Mouse (Mus musculus) neural tube, embryonic 12.5 days (tissue): ENCODE data around the gene Sptbn2. TPM values are rescaled to one million over a fixed set of nuclear protein-coding genes. Genes with fewer than 3 reads are reported as not detected.

Experiments
- ATAC-seq: fragments of 200-750 bp; cut with Nextera tagmentation; 2 replicates; pipeline ENCODE4 v1.8.0; 2017; ENCODE audit warnings: low read depth, mild to moderate bottlenecking, moderate TSS enrichment, moderate library complexity; ENCODE audit not compliant: low FRiP score
- H3K27ac ChIP-seq: fragments of 300-500 bp; sonication (generic); 2 replicates; pipeline ENCODE4 v1.5.1; 2016
- H3K27me3 ChIP-seq: fragments of 300-500 bp; sonication (generic); replicated peaks from 2 replicates; pipeline ENCODE4 v1.6.1; 2016; ENCODE audit warnings: mild to moderate bottlenecking
- H3K36me3 ChIP-seq: fragments of 300-500 bp; sonication (generic); 2 replicates; pipeline ENCODE4 v1.6.1; 2016; ENCODE audit warnings: mild to moderate bottlenecking
- H3K4me1 ChIP-seq: fragments of 300-500 bp; sonication (generic); 2 replicates; pipeline ENCODE4 v1.6.1; 2016
- H3K4me2 ChIP-seq: fragments of 300-500 bp; sonication (generic); replicated peaks from 2 replicates; pipeline ENCODE4 v1.6.1; 2016; ENCODE audit warnings: mild to moderate bottlenecking
- H3K4me3 ChIP-seq: fragments of 300-500 bp; sonication (generic); 2 replicates; pipeline ENCODE4 v1.5.1; 2016
- H3K9ac ChIP-seq: fragments of 300-500 bp; sonication (generic); 2 replicates; pipeline ENCODE4 v1.6.1; 2016; ENCODE audit warnings: mild to moderate bottlenecking
- H3K9me3 ChIP-seq: fragments of 300-500 bp; sonication (generic); 2 replicates; pipeline ENCODE4 v1.6.1; 2016; ENCODE audit warnings: mild to moderate bottlenecking
- WGBS: fragments of 180-500 bp; shearing (Covaris S2); methylation state at CpG from one replicate; pipeline ENCODE4 v1.1.7; 2016; 5-methylcytosine and 5-hydroxymethylcytosine counted together
- polyA plus RNA-seq: library from polyadenylated mRNA; unstranded; fragments of >200 nt; fragmentation: Nextera tagmentation; extraction: Ambion mirVana; gene quantifications from 2 replicates; pipeline ENCODE4 v1.2.1, GENCODE M21; 2016

Sptbn2 gene
- polyA plus RNA-seq, 1 experiment from 2014 or later = 41.8 TPM

GRCm38 (mm10) chr19:4737866-4738265 lies 26.9 kb downstream of the Sptbn2 start:
- H3K36me3 ChIP-seq = peaks cover 82% of the 10 kb centered on the region
- H3K4me3 ChIP-seq = no peak overlapping the region
- H3K27me3 ChIP-seq = no peaks in the 10 kb centered on the region
- WGBS = 94% methylated on average over 13 of the region's 13 CpGs
- no peak overlapping the region for H3K4me2 ChIP-seq
- H3K9ac ChIP-seq = no peak overlapping the region
- H3K27ac ChIP-seq = no peak overlapping the region
- H3K9me3 ChIP-seq = no peaks in the 10 kb centered on the region
- no peak for ATAC-seq
- H3K4me1 ChIP-seq = no peaks in the 10 kb centered on the region

GRCm38 (mm10) chr19:4739053-4739452 lies 28.1 kb downstream of the Sptbn2 start:
- Histone ChIP-seq H3K4me3 (no peak overlapping the region), H3K4me1 (no peaks in the 10 kb centered on the region), H3K9me3 (no peaks in the 10 kb centered on the region), H3K36me3 (peaks cover 74% of the 10 kb centered on the region), H3K27me3 (no peaks in the 10 kb centered on the region), H3K4me2 (no peak overlapping the region), H3K9ac (no peak overlapping the region), H3K27ac (no peak overlapping the region)
- WGBS = 90% methylated on average over 11 of the region's 11 CpGs
- no peak for ATAC-seq

- H3K27me3 ChIP-seq = no peaks in the 10 kb centered on the region
- no peak overlapping the region for H3K9ac ChIP-seq
- H3K36me3 ChIP-seq = peaks cover 74% of the 10 kb centered on the region
- no peak overlapping the region for H3K4me3 ChIP-seq
- no peaks in the 10 kb centered on the region for H3K9me3 ChIP-seq
- no peaks in the 10 kb centered on the region for H3K4me1 ChIP-seq
- no peak for ATAC-seq
- no peak overlapping the region for H3K27ac ChIP-seq
- no peak overlapping the region for H3K4me2 ChIP-seq
- 93% methylated on average over 5 of the region's 5 CpGs for WGBS
These were observed 28.8 kb downstream of the Sptbn2 start for GRCm38 (mm10) chr19:4739762-4740161.

GRCm38 (mm10) chr19:4741482-4741881 lies 30.5 kb downstream of the Sptbn2 start:
- no peak overlapping the region for H3K4me3 ChIP-seq

GRCm38 (mm10) chr19:4742229-4742628 lies 31.3 kb downstream of the Sptbn2 start:
- no peak for ATAC-seq
- 88% methylated on average over 6 of the region's 6 CpGs for WGBS

More at GRCm38 (mm10) chr19:4741482-4741881, 30.5 kb downstream of the Sptbn2 start:
- WGBS = 87% methylated on average over 10 of the region's 10 CpGs
- no peaks in the 10 kb centered on the region for H3K27me3 ChIP-seq
- ATAC-seq = no peak
- no peaks in the 10 kb centered on the region for H3K4me1 ChIP-seq
- H3K4me2 ChIP-seq = no peak overlapping the region
- no peak overlapping the region for H3K27ac ChIP-seq
- H3K36me3 ChIP-seq = peaks cover 86% of the 10 kb centered on the region
- H3K9ac ChIP-seq = no peak overlapping the region
- no peaks in the 10 kb centered on the region for H3K9me3 ChIP-seq

GRCm38 (mm10) chr19:4743524-4743923 lies 32.6 kb downstream of the Sptbn2 start:
- Histone ChIP-seq H3K27ac (no peak overlapping the region), H3K36me3 (peaks cover 89% of the 10 kb centered on the region), H3K4me2 (no peak overlapping the region), H3K9me3 (no peaks in the 10 kb centered on the region), H3K4me1 (no peaks in the 10 kb centered on the region), H3K27me3 (no peaks in the 10 kb centered on the region), H3K4me3 (no peak overlapping the region), H3K9ac (no peak overlapping the region)
- ATAC-seq = no peak
- 44% methylated on average over 5 of the region's 5 CpGs for WGBS

More at GRCm38 (mm10) chr19:4742229-4742628, 31.3 kb downstream of the Sptbn2 start:
- no peaks in the 10 kb centered on the region for H3K27me3 ChIP-seq
- H3K4me3 ChIP-seq = no peak overlapping the region
- H3K4me1 ChIP-seq = no peaks in the 10 kb centered on the region
- H3K36me3 ChIP-seq = peaks cover 89% of the 10 kb centered on the region
- no peak overlapping the region for H3K9ac ChIP-seq
- no peak overlapping the region for H3K27ac ChIP-seq
- no peak overlapping the region for H3K4me2 ChIP-seq
- no peaks in the 10 kb centered on the region for H3K9me3 ChIP-seq

GRCm38 (mm10) chr19:4744026-4744425 lies 33.1 kb downstream of the Sptbn2 start:
- H3K4me2 ChIP-seq = no peak overlapping the region
- no peaks in the 10 kb centered on the region for H3K27me3 ChIP-seq
- no peak overlapping the region for H3K9ac ChIP-seq
- H3K36me3 ChIP-seq = peaks cover 90% of the 10 kb centered on the region
- no peak for ATAC-seq
- no peak overlapping the region for H3K4me3 ChIP-seq
- no peaks in the 10 kb centered on the region for H3K4me1 ChIP-seq
- no peak overlapping the region for H3K27ac ChIP-seq
- no peaks in the 10 kb centered on the region for H3K9me3 ChIP-seq
- 86% methylated on average over 14 of the region's 14 CpGs for WGBS

GRCm38 (mm10) chr19:4745057-4745456 lies 34.1 kb downstream of the Sptbn2 start:
- no peak overlapping the region for H3K4me2 ChIP-seq
- H3K27me3 ChIP-seq = no peaks in the 10 kb centered on the region
- H3K9ac ChIP-seq = no peak overlapping the region
- no peak for ATAC-seq
- 87% methylated on average over 9 of the region's 9 CpGs for WGBS
- no peaks in the 10 kb centered on the region for H3K4me1 ChIP-seq
- H3K36me3 ChIP-seq = peaks cover 90% of the 10 kb centered on the region
- no peak overlapping the region for H3K4me3 ChIP-seq
- no peak overlapping the region for H3K27ac ChIP-seq
- no peaks in the 10 kb centered on the region for H3K9me3 ChIP-seq

GRCm38 (mm10) chr19:4745681-4746080 lies 34.7 kb downstream of the Sptbn2 start:
- Histone ChIP-seq H3K9me3 (no peaks in the 10 kb centered on the region), H3K27ac (no peak overlapping the region), H3K4me3 (no peak overlapping the region), H3K4me1 (no peaks in the 10 kb centered on the region), H3K27me3 (no peaks in the 10 kb centered on the region), H3K4me2 (no peak overlapping the region), H3K9ac (no peak overlapping the region), H3K36me3 (peaks cover 90% of the 10 kb centered on the region)
- WGBS = 95% methylated on average over 10 of the region's 10 CpGs
- no peak for ATAC-seq

- no peaks in the 10 kb centered on the region for H3K27me3 ChIP-seq
- H3K9me3 ChIP-seq = no peaks in the 10 kb centered on the region
- 90% methylated on average over 14 of the region's 14 CpGs for WGBS
- no peak for ATAC-seq
- no peak overlapping the region for H3K4me3 ChIP-seq
- no peak overlapping the region for H3K4me2 ChIP-seq
- no peaks in the 10 kb centered on the region for H3K4me1 ChIP-seq
- no peak overlapping the region for H3K27ac ChIP-seq
- H3K36me3 ChIP-seq = peaks cover 90% of the 10 kb centered on the region
- H3K9ac ChIP-seq = no peak overlapping the region
These were observed 35.6 kb downstream of the Sptbn2 start for GRCm38 (mm10) chr19:4746611-4747010.

- no peak overlapping the region for H3K4me3 ChIP-seq
- peaks cover 89% of the 10 kb centered on the region for H3K36me3 ChIP-seq
- H3K4me1 ChIP-seq = no peaks in the 10 kb centered on the region
- no peak overlapping the region for H3K27ac ChIP-seq
- no peak for ATAC-seq
- no peaks in the 10 kb centered on the region for H3K9me3 ChIP-seq
- no peak overlapping the region for H3K9ac ChIP-seq
- no peak overlapping the region for H3K4me2 ChIP-seq
- no peaks in the 10 kb centered on the region for H3K27me3 ChIP-seq
- 93% methylated on average over 9 of the region's 9 CpGs for WGBS
These were observed 36.8 kb downstream of the Sptbn2 start for GRCm38 (mm10) chr19:4747631-4748312.

GRCm38 (mm10) chr19:4748493-4748892 lies 37.5 kb downstream of the Sptbn2 start:
- Histone ChIP-seq H3K27me3 (no peaks in the 10 kb centered on the region), H3K4me2 (no peak overlapping the region), H3K27ac (no peak overlapping the region), H3K9me3 (no peaks in the 10 kb centered on the region), H3K4me1 (no peaks in the 10 kb centered on the region), H3K9ac (no peak overlapping the region), H3K36me3 (peaks cover 93% of the 10 kb centered on the region), H3K4me3 (no peak overlapping the region)
- WGBS = 86% methylated on average over 10 of the region's 10 CpGs
- no peak for ATAC-seq

- H3K9me3 ChIP-seq = no peaks in the 10 kb centered on the region
- WGBS = 87% methylated on average over 6 of the region's 6 CpGs
- H3K27me3 ChIP-seq = no peaks in the 10 kb centered on the region
- peaks cover 80% of the 10 kb centered on the region for H3K36me3 ChIP-seq
- no peak overlapping the region for H3K9ac ChIP-seq
- no peak for ATAC-seq
- H3K27ac ChIP-seq = no peak overlapping the region
- H3K4me3 ChIP-seq = no peak overlapping the region
- H3K4me2 ChIP-seq = no peak overlapping the region
- no peaks in the 10 kb centered on the region for H3K4me1 ChIP-seq
These were observed 39.0 kb downstream of the Sptbn2 start for GRCm38 (mm10) chr19:4749975-4750374.
